Mouse (Mus musculus) frontal cortex, adult 2 months (tissue): ENCODE results near the gene Serpinf1. TPM values are rescaled to one million over a fixed set of nuclear protein-coding genes. Genes with fewer than 3 reads are reported as not detected.
"Not testable (repeated sequence)": the region's sequence is repeated elsewhere in the genome, so short reads cannot be mapped to it uniquely, and the experiment has no call there.

Experiments
- DNase-seq, 2 experiments: peaks; one replicate each; pipeline ENCODE4 v3.0.0; 2022; ENCODE audit warnings: low spot score in 1 of 2; ENCODE audit errors: extremely low spot score in 1 of 2
- polyA plus RNA-seq: library from polyadenylated mRNA; depleted of rRNA; stranded (reverse); fragments of >200 nt; gene quantifications from 2 replicates; pipeline ENCODE4 v1.2.3, GENCODE M21; 2012

Serpinf1 gene
- polyA plus RNA-seq, 1 experiment, result 33.1 TPM

DNA sequence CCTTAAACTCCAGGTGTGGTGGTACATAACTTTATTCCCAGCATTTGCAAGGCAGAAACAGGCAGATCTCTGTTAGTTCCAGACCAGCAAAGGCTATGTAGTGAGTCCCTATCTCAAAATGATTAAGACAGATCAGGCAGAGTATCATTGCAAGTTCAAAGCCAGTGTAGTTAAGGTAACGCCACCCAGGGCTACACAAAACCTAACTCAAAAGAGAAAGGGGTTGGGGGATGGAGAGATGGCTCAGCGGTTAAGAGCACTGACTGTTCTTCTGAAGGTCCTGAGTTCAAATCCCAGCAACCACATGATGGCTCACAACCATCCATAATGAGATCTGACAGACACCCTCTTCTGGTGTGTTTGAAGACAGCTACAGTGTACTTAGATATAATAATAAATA is 33.5 kb upstream of the Serpinf1 start:
- DNase-seq, result not testable (repeated sequence)

DNA sequence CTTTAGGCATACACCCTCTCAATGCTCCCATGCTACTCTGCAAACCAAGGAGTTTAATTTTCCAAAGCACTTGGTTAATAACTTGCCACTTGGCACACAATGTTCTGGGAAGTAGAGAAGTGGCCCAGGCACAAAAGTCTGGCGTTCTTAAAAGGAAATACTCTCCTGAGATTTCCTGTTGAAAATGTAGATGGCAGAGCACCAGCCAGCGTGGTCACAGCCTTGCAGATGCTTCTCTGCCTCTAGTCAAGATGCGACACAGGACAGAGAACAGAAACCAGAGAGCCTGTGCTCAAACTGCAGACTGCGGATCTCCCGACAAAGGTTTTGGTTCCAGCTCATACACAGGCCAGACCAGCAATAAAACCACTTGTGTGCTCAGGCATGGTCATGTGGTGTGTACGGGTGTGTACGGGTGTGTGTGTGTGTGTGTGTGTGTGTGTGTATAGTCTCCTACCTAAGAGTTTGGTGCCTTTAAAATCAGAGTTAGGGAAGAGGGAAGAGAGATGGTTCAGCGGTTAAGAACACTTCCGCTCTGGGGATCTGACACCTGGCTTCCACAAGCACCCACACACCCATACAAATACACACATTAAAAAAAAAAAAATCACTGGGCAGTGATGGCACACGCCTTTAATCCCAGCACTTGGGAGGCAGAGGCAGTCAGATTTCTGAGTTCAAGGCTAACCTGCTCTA is 32.7 kb upstream of the Serpinf1 start:
- DNase-seq, result no peak

DNA sequence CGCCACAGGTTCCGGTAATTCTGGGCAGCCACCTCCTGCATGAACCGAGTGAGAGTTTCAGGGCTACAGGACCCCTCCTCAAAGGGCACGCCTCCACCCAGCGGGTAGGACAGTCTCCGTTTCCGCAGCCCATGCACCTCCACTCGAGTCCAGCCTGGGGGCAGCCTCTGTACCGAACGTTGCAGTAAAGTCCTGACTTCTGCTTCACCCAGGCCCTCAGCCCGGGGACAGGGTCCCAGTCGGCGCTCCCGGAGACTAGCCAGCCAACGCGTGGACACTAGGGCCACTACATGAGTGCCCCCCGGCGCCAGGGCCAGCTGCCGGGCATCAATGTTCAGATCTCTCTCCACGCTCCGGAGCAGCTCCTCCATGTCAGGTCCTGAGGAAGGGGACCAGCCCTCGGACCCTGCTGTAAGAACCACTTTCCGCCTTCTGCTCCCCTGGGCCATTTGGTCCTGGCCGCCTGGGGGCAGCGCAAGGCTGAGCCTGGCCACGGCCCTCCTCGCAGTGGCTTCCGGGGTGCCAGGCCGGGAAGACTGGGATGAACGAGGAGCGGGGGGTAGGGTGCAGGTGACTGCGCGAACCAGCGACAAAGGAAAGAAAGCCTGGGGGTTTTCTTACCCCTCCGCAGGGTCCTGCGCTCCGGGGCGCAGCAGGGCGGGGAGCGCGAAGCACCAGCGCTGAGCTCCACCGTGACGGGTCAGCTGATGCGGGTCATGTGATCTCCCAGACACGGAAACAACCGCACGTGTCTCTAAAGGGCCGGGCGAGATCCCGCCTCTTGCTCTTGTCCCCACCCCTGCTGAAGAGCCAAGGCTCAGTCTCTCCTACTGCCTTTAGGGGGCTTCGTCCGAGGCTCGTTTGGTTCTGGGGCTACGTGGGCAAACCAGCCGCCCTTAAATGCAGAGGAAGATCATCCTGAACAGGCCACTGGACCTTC is 31.8 kb upstream of the Serpinf1 start, which contains the start of gene Wdr81:
Wdr81 (minus strand) TSS at position 727 of the 940 bp plus-strand sequence.
- DNase-seq, result peak; percentile 85 to 90

- no peak for DNase-seq
Measured at GRCm38 (mm10) chr11:75452812-75453557, 30.5 kb upstream of the Serpinf1 start.

DNA sequence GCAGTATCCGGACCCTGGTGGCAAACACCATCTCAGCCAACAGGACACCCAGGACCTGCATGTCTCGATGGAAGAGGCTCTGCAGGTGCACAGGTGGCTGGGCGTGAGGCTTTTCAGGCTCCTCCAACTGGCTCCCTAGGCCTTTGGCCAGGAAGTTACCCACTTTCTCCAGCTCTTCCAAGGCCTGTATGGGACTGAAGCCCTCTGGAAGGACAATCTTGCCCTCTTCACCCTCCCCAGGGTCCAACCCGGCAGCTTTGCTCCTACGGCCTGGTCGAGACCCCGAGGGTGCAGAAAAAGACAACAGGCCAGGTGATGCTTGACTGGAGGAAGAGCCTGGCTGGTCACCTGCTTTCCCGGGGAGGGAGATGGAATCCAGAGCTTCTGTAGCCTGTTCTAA is 29.6 kb upstream of the Serpinf1 start:
- no peak for DNase-seq

GRCm38 (mm10) chr11:75450936-75451335 is 28.4 kb upstream of the Serpinf1 start:
- DNase-seq, result no peak

GRCm38 (mm10) chr11:75450304-75450908 is 27.9 kb upstream of the Serpinf1 start:
- DNase-seq, result no peak

- no peak for DNase-seq
Measured at GRCm38 (mm10) chr11:75449695-75450094, 27.2 kb upstream of the Serpinf1 start.

DNA sequence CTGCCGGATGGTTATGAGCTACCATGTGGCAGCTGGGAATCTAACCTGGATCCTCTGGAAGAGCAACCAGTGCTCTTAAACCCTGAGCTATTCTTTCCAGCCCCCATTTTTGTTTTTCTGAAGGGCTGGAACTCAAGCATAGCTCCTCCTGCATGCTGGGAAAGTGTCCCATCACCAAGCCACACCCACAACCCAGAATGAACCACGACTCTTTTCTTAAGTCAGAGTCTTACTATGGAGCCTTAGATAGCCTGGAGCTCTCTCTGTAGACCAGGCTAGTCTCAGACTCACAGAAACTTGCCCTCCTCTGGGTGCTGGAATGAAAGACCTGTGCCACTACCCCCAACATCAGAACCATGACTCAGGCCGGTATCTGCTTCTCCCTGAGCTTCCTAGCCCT is 26.1 kb upstream of the Serpinf1 start:
- no peak for DNase-seq

GRCm38 (mm10) chr11:75443711-75444110 is 21.2 kb upstream of the Serpinf1 start:
- DNase-seq, result no peak

GRCm38 (mm10) chr11:75441601-75442000 is 19.1 kb upstream of the Serpinf1 start:
- DNase-seq, result no peak

GRCm38 (mm10) chr11:75441034-75441433 is 18.5 kb upstream of the Serpinf1 start:
- DNase-seq, result no peak

DNA sequence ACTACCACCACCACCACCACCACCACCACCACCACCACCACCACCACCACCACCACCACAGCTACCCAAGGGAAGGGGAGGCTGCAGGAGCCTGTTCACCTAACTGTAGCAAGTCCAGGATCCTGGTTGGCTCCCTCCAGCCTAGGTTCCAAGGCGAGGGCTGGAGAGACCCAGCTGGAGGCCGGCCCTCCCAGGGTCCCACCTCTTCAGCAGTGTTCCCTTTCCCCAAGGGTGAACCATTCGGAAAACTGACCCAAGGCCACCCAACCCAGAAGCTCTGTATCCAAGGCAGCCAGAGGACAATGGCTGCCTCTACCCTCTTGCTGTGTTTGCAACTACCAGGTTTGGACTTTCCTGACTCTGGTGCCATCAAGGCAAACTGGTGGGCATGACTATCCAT is 17.4 kb upstream of the Serpinf1 start:
- DNase-seq, result no peak

GRCm38 (mm10) chr11:75439363-75439762 is 16.9 kb upstream of the Serpinf1 start, which contains the start of gene Serpinf2:
Gene Serpinf2, minus strand, starts transcription at chr11:75439591.
- no peak for DNase-seq

DNA sequence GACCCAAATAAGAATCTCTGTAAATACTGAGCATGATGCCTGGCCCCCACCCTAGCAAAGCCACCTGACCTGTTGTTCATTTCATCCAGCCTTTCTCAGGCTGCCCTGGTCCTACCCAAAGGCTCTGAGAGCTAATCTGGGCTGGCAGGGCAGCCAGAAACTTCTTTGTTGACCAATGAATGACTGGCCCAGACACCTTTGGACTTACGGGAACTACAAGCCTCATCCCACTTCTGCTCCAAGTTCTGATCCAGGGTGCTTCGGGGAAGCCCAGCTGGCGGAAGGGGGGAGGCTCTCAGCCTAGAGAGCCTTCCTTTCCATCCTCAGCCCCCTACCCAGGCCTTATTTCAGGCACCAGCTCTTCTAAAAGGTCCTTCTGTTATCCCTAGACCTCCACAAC is 16.3 kb upstream of the Serpinf1 start:
- DNase-seq, result no peak

DNA sequence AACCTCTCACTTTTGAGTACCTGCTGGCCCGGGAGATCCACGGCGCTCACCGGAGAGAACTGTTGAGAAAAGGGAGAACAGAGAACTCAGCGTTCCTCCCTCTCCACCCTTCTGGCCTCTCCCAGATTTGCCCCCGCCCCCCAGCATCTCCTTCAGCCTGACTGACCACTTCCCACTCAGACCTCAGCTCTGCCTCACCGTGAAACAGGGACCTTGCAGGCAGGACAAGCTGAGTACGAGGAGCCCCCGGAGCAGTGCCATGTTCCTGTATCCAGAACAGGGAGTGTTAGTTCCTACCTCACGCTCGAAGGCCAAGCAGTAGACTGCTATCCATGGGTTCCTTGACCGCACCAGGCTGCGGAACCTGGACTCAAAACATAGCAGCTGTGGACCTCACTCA is 15.7 kb upstream of the Serpinf1 start:
- DNase-seq, result no peak

- no peak for DNase-seq
Measured at GRCm38 (mm10) chr11:75434138-75434537, 11.6 kb upstream of the Serpinf1 start.

DNA sequence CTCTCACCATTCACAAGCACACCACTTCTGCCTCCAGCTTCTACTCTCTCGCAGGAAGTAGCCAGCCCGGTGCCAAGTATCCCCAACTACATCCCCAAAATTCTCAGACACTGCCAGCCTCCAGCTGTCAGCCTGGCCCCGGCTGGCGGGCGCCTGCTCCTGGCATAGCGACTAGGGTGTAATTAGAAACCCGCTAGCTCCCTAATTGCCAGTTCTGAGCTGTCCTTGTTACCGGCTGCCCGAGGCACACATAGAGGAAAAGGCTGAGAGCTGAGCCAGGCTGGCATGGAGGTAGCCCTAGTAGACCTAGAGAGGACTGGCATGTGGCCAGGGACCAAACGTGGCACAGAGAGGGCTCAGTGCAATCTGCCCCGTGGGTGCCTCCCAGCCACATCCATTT is 8.8 kb upstream of the Serpinf1 start:
- DNase-seq, result peak; percentile 72 to 76

DNA sequence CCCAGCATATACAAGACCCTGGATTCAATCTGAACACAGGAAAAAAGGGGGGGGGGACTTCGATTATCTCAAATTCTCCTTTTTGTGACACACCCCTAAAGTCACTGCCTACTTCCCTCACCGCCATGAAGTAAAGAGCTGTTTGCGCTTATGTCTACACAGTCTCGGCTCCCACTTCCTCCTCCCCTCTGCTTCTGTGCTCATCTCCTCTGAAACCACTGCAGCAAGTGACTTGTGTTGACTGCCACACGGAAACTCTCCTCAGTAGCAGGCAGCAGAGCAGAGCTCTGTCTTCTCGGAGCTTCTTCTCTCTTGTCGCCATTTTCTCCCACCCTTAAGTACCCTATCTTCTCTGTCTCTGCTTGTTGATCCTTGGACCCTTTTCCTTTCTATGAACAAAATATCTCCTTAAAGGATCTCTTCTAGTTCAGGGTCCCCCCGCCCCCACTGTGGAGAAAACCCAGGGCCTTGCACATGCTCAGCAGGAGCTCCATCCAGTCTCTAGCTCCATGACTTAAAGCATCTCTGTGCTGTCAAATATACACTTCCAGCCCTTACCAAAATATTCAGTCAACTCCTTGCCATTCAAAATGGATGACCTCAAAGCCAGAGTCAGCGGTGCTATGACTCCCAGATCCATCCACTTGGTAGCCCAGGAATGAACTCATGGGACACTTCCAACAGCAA is 6.7 kb upstream of the Serpinf1 start:
- DNase-seq, result no peak

- DNase-seq, result no peak
Measured at GRCm38 (mm10) chr11:75424459-75424858, 2.0 kb upstream of the Serpinf1 start.
